Mouse (Mus musculus): ENCODE data around the gene Tex44. TPM values are rescaled to one million over a fixed set of nuclear protein-coding genes. Genes with fewer than 3 reads are reported as not detected.

The Tex44 gene
- total and polyA plus RNA-seq, 2 experiments from 2014 or later = not detected

DNA sequence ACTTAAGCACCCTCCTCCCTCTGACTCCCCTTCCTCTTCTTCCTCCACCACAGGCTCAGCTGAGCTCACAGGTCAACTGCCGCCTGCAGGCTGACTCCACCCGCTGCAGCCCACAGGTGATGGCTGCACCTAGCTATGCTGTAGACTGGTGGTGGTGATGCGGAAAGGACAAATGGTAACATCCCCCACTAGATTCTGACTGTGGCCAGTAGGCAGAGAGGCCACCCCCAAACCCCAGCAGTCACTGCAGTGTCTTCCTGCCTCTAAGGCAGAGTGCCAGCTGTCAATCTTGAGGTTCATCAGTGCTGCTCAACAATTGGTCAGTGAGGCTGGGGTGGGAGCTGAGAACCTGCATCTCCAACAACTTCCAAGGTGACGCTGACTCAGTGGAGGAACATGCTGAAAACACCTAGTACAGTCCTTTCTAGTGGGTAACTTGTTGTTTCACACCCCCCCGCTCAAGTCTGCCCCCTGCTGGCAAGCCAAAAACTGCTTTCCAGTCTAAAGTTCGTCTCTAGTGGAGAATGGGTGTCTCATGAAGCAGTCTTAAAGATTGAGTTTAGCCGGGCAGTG, 10.4 kb upstream of the Tex44 start:
- TF ChIP-seq CTCF (IDR thresholded peaks at IDR 0.05; ENCODE audit: low read depth) = peak; percentile 33; the same call in 1 of the 2 replicates
- Histone ChIP-seq H3K36me3 (ENCODE audit: insufficient read depth, low read length) (no peaks in the 10 kb centered on the region), H3K9ac (replicated peaks; ENCODE audit: low read length) (no peak overlapping the region), H3K4me3 (ENCODE audit: low read length) (no peak overlapping the region), H3K27ac (no peak overlapping the region), H3K27me3 (ENCODE audit: insufficient read depth, low read length) (no peaks in the 10 kb centered on the region), H3K9me3 (ENCODE audit: low read length) (no peaks in the 10 kb centered on the region), H3K4me2 (ENCODE audit: low read depth, low read length) (no peak overlapping the region), H3K4me1 (ENCODE audit: insufficient read depth, low read length) (no peaks in the 10 kb centered on the region)
- WGBS = 64% methylated on average over 7 of the region's 7 CpGs
- DNase-seq (ENCODE audit: low spot score) = no peak
- no peak for ATAC-seq

DNA sequence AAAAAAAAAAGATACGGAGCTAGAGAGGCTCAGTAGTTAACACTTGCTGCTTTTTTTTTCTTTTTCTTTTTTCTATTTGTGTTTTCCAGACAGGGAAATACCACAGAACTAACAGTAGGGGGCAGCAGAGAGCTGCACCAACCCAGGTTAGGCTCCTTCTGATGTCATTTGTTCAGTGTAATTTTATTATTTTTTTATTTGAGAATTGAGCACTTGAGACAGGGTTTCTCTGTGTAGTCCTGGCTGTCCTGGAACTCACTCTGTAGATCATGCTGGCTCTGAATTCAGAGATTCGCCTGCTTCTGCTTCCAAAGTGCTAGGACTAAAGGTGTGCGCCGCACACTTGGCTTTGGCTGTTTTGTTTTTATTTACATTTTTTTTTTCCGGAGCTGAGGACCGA, 9.8 kb upstream of the Tex44 start:
- peak; percentile 70 for TF ChIP-seq CTCF (IDR thresholded peaks at IDR 0.05; ENCODE audit: low read depth)
- Histone ChIP-seq H3K9me3 (ENCODE audit: low read length) (no peaks in the 10 kb centered on the region), H3K27me3 (ENCODE audit: insufficient read depth, low read length) (no peaks in the 10 kb centered on the region), H3K4me1 (ENCODE audit: insufficient read depth, low read length) (peaks cover 2% of the 10 kb centered on the region; the same call in 1 of the 2 replicates), H3K27ac (no peak overlapping the region), H3K9ac (replicated peaks; ENCODE audit: low read length) (no peak overlapping the region), H3K36me3 (ENCODE audit: insufficient read depth, low read length) (no peaks in the 10 kb centered on the region), H3K4me3 (ENCODE audit: low read length) (no peak overlapping the region), H3K4me2 (ENCODE audit: low read depth, low read length) (no peak overlapping the region)
- 67% methylated on average over 6 of the region's 6 CpGs for WGBS
- ATAC-seq = no peak
- DNase-seq (ENCODE audit: low spot score) = peak; percentile 31

DNA sequence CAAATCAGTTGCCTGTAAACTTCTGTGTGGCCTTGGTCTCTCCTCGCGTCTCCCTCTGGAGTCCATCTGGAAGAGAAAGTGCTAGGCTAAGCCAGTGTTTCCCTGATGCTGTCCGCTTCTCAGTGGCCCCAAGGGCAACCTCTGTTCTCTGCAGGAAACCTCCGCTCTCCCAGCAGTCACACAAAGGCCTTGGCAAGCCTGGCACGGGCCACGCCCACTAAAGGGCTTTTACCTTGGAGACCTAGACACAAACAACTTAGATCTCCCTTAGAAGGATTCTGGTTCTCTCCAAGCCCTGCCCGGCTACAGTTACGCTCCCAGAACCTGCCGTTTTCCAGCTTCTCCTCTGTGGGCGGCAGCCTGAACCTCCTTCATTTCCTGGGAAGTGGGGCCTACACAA, 5.1 kb upstream of the Tex44 start:
- H3K4me2 ChIP-seq (ENCODE audit: low read depth, low read length) = no peak overlapping the region
- H3K9ac ChIP-seq (replicated peaks; ENCODE audit: low read length) = no peak overlapping the region
- no peak for TF ChIP-seq CTCF (IDR thresholded peaks at IDR 0.05; ENCODE audit: low read depth)
- H3K9me3 ChIP-seq (ENCODE audit: low read length) = no peaks in the 10 kb centered on the region
- ATAC-seq = no peak
- no peaks in the 10 kb centered on the region for H3K36me3 ChIP-seq (ENCODE audit: insufficient read depth, low read length)
- H3K27me3 ChIP-seq (ENCODE audit: insufficient read depth, low read length) = no peaks in the 10 kb centered on the region
- DNase-seq (ENCODE audit: low spot score) = no peak
- WGBS = 23% methylated on average over 10 of the region's 10 CpGs
- H3K4me3 ChIP-seq (ENCODE audit: low read length) = no peak overlapping the region
- H3K4me1 ChIP-seq (ENCODE audit: insufficient read depth, low read length) = peaks cover 5% of the 10 kb centered on the region
- peak overlapping the region; percentile 62; the same call in 1 of the 2 replicates for H3K27ac ChIP-seq

DNA sequence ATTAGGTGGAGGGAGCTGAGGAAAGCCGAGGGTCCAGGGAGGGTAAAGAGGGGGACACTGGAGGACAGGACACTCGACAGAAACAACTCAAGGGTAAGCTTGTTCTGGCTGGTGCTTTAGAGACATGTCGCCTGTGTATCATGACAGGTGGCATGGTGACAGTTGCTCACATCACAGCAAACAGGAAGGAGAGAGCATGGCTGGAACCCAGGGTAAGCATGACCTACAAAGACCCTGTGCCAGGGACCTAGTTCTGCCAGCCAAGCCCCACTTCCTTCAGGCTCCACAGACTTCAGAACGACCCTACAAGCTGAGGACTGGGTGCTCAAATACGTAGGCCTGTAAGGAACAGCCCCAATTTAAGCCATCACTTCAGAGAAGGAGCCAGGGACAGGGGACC, 2.2 kb upstream of the Tex44 start:
- no peak for DNase-seq (ENCODE audit: low spot score)
- TF ChIP-seq CTCF (IDR thresholded peaks at IDR 0.05; ENCODE audit: low read depth) = no peak
- ATAC-seq = no peak
- 75% methylated on average over 5 of the region's 5 CpGs for WGBS
- Histone ChIP-seq H3K27ac (no peak overlapping the region), H3K36me3 (ENCODE audit: insufficient read depth, low read length) (no peaks in the 10 kb centered on the region), H3K9me3 (ENCODE audit: low read length) (no peaks in the 10 kb centered on the region), H3K4me2 (ENCODE audit: low read depth, low read length) (no peak overlapping the region), H3K27me3 (ENCODE audit: insufficient read depth, low read length) (no peaks in the 10 kb centered on the region), H3K4me1 (ENCODE audit: insufficient read depth, low read length) (peaks cover 5% of the 10 kb centered on the region), H3K9ac (replicated peaks; ENCODE audit: low read length) (no peak overlapping the region), H3K4me3 (ENCODE audit: low read length) (no peak overlapping the region)

DNA sequence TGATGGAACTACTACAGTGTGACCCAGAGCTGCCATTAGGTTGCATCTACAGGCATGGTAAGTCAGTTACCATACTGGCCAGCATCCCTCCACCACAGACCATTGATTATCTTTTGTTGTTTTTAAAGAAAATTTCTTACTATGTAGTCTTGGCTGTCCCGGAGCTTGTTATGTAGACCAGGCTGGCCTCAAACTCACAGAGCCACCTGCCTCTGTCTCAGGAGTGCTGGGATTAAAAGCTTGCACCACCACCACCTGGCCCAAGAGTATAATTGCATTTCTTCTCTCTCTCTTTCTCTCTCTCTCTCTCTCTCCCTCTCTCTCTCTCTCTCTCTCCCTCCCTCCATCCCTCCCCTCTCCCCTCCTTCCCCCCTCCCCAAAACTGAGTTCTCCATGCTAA, 1.8 kb upstream of the Tex44 start:
- H3K4me2 ChIP-seq (ENCODE audit: low read depth, low read length) = no peak overlapping the region
- no peaks in the 10 kb centered on the region for H3K27me3 ChIP-seq (ENCODE audit: insufficient read depth, low read length)
- H3K27ac ChIP-seq = 0 out of 2 replicates have a peak overlapping the region, but pooled peaks have one; percentile 48
- TF ChIP-seq CTCF (IDR thresholded peaks at IDR 0.05; ENCODE audit: low read depth) = no peak
- DNase-seq (ENCODE audit: low spot score) (no peak), ATAC-seq (no peak; the same call in 1 of the 2 replicates)
- no peaks in the 10 kb centered on the region for H3K9me3 ChIP-seq (ENCODE audit: low read length)
- WGBS = 65% methylated on average over 1 of the region's 1 CpGs
- H3K36me3 ChIP-seq (ENCODE audit: insufficient read depth, low read length) = no peaks in the 10 kb centered on the region
- peaks cover 5% of the 10 kb centered on the region for H3K4me1 ChIP-seq (ENCODE audit: insufficient read depth, low read length)
- H3K4me3 ChIP-seq (ENCODE audit: low read length) = no peak overlapping the region
- H3K9ac ChIP-seq (replicated peaks; ENCODE audit: low read length) = no peak overlapping the region

DNA sequence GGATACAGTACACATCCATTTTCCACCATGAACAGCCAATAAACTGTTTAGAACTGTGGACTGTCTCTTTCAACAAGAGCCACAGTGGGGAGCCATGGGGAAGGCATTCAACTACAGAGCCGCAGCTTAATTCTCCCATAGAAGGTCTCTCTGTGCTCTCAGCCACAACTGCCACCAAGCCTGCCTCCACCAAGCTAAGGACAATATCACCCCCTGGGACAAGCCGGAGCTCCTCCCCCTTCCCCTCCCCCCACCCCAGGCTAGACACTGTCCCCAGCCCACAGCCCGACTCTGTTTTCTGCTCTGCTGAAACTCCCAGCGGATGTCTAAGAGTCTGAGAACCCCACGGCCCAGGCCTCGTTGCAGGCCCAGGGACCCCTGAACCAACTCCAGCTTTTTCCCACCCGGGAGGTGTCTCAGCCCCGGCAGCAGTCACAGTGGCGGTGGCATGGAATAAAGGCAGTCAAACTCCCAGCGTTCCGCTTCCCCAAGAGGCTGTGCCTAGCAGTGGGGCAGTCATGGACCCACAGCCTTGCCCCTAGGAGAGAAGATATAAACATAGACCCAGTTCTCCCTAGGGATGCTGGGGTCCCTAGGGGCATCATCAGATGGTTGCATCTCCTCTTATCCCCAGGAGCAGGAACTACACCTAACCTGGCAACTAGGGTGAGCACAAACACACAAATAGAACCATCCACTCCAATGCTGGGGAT, 1.1 kb upstream of the Tex44 start:
- H3K36me3 ChIP-seq (ENCODE audit: insufficient read depth, low read length) = no peaks in the 10 kb centered on the region
- no peaks in the 10 kb centered on the region for H3K9me3 ChIP-seq (ENCODE audit: low read length)
- H3K4me2 ChIP-seq (ENCODE audit: low read depth, low read length) = no peak overlapping the region
- 10% methylated on average over 11 of the region's 11 CpGs for WGBS
- TF ChIP-seq CTCF (IDR thresholded peaks at IDR 0.05; ENCODE audit: low read depth) = no peak
- H3K4me3 ChIP-seq (ENCODE audit: low read length) = no peak overlapping the region
- ATAC-seq (peak; percentile 57; the same call in 1 of the 2 replicates), DNase-seq (ENCODE audit: low spot score) (peak; percentile 56)
- H3K27ac ChIP-seq = peak overlapping the region; percentile 48; the same call in 1 of the 2 replicates
- no peak overlapping the region for H3K9ac ChIP-seq (replicated peaks; ENCODE audit: low read length)
- no peaks in the 10 kb centered on the region for H3K27me3 ChIP-seq (ENCODE audit: insufficient read depth, low read length)
- H3K4me1 ChIP-seq (ENCODE audit: insufficient read depth, low read length) = peaks cover 5% of the 10 kb centered on the region

DNA sequence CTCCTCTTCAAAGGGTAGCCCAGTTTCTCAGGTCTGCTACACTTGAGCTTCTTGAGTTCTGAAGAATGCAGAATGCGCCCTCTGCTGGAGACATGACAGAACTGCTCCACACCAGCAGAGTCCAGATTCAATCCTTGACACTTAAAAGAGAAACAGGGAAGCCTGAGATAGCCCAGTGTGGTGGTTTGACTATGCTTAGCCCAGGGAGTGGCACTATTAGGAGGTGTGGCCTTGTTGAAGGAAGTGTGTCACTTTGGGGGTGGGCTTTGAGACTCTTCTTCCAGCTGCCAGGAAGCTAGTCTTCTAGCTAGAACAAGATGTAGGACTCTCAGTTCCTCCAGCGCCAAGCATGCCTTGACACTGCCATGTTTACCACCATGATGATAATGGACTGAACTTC, 3.9 kb downstream of the Tex44 start:
- no peaks in the 10 kb centered on the region for H3K36me3 ChIP-seq (ENCODE audit: insufficient read depth, low read length)
- no peak overlapping the region for H3K4me2 ChIP-seq (ENCODE audit: low read depth, low read length)
- H3K27ac ChIP-seq = no peak overlapping the region
- WGBS = 40% methylated on average over 2 of the region's 2 CpGs
- H3K4me3 ChIP-seq (ENCODE audit: low read length) = no peak overlapping the region
- H3K9me3 ChIP-seq (ENCODE audit: low read length) = no peaks in the 10 kb centered on the region
- peak; percentile 91 for DNase-seq (ENCODE audit: low spot score)
- ATAC-seq = no peak
- peaks cover 8% of the 10 kb centered on the region for H3K4me1 ChIP-seq (ENCODE audit: insufficient read depth, low read length)
- peak; percentile 95 for TF ChIP-seq CTCF (IDR thresholded peaks at IDR 0.05; ENCODE audit: low read depth)
- no peaks in the 10 kb centered on the region for H3K27me3 ChIP-seq (ENCODE audit: insufficient read depth, low read length)
- H3K9ac ChIP-seq (replicated peaks; ENCODE audit: low read length) = no peak overlapping the region
